Mouse (Mus musculus): ENCODE data around the gene Nrp1. TPM values are rescaled to one million over a fixed set of nuclear protein-coding genes. Genes with fewer than 3 reads are reported as not detected.

Nrp1 gene
- total RNA-seq, 4 experiments from 2014 or later = 24.9 to 28.0 (median 26.4) TPM

DNA sequence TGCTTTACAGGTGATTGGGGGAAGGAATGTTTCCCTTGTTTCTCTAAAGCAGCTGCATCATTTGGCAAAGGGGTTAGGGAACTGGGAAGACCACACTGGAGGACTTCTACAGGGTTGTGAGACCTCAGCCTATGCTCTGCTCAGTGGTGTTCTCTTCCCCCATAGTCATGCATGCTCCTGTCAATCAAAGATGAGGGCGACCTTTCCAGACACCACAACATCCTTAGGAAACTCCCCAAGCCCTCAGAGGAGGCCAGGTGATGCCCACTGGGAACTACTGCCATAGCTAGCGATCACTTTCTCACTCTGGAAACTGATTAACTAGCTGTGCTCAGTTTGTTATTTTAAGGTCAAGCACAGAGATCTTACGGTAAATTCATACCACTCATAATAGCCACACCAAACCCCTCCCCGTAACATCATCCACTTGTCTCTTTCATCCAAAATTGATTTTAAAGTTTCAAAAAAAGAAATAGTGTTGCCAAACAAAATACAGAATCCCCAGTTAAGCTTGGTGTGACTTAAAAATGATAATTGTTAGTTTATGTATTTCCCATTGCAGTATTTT, 105.7 kb downstream of the Nrp1 start:
- DNase-seq (ENCODE audit: low spot score in 2 of 2) = no peak

DNA sequence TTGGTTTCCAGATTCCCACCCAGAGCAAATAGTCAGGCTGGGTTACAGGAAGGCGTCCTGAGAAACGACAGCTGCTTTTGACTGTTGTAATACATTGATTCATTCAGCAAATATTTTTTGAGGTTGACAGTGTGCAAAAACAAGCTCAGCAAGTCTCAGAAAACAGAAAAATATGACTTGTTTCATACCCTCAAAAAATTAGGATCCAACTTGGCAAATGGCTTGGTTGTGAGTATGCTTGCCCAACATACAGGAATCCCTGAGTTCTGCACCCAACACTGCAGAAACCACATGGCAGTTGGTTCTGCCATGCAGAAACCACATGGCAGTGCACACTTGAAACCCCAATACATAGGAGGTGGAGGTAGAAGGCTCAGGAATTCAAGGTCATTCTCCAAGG, 107.1 kb downstream of the Nrp1 start:
- no peak for DNase-seq (ENCODE audit: low spot score in 2 of 2)

DNA sequence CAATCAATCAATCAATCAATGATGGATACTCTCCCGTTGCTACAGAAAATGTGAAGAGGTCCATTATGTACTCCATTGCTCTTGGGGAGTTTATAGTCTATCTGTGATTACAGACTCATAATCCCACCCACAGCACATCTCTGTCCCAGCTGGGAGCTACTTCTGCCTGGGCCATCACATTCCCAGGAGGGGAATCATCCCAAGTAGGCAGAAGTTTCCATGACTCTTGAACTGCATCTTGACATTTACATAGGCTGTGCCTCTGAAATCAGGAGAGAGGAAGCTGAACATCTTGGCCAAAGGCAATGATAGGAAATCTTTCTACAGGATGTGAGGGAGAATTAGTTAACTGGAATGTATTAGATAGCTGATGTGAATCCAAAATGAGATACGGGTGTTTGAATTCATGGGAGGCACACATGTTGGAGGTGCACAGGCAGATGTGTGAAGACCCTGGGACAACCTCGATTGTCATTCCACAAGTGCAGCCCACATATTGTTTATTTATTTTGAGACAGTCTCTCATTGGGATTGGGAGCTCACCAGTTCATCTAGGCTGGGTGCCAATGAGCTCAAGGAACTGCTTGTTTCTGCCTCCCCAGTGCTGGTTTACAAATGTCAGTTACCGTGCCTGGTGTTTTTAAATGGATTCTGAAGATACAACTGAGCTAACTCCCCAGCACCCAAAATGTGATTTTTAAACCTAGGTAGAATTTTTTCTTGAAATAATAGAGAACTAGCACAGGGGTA, 108.5 kb downstream of the Nrp1 start:
- no peak for DNase-seq (ENCODE audit: low spot score in 2 of 2)

DNA sequence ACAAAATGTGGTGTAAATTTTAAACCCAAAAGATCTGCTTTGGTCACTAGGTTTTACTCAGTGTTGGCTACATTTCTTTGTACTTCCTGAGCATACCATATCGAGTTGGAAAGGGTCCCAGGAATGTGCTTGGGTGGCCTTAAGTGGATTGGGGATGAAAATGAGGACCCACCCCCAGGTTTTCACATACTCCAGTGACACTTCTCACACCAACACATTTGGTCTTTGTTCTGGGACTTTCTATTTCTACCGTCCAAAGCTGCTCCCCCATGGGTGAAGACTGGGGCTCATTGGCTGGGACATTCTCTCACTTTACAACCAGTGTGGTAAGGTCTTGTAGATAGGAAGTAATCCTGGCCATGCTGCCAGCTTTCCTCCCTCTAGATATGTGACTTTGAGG, 111.7 kb downstream of the Nrp1 start:
- DNase-seq (ENCODE audit: low spot score in 2 of 2) = no peak

DNA sequence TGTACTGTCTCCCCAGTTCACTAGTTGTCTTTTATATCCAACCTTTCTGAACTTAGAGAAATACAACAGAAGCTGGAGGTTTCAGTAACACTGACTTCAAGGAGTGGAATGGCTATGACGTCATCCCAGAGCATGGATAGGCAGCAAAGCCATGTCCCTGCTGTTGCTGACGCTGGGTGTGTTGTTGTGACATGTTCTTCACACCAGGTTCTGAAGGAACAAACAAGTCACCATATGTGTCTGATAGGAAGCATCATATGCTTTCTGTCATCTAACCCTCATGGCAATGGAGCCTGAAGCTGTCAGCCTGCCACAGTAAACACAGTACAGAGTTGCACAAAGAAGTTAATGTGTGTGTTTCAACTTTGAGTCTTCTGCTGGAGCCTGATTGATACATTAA, 112.8 kb downstream of the Nrp1 start:
- no peak for DNase-seq (ENCODE audit: low spot score in 2 of 2)

DNA sequence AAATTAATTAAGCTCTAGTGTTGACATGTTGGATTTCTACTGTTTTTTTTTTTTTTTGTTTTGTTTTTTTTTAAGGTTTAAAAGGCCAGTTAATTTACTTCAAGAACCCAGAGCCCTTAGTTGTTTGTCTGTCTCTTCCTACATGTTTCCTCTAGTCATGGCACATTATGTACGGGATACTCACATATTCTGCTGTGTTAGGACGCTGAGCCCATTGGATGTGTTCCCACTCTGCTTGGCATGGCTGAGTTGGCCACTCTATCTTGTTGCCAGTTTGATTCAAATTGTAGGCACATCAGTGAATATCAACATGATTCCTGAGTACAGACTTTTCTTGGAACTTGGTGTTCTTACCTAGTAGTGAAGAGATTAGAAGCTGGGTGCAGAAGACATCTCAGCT, 114.5 kb downstream of the Nrp1 start:
- no peak for DNase-seq (ENCODE audit: low spot score in 2 of 2)

DNA sequence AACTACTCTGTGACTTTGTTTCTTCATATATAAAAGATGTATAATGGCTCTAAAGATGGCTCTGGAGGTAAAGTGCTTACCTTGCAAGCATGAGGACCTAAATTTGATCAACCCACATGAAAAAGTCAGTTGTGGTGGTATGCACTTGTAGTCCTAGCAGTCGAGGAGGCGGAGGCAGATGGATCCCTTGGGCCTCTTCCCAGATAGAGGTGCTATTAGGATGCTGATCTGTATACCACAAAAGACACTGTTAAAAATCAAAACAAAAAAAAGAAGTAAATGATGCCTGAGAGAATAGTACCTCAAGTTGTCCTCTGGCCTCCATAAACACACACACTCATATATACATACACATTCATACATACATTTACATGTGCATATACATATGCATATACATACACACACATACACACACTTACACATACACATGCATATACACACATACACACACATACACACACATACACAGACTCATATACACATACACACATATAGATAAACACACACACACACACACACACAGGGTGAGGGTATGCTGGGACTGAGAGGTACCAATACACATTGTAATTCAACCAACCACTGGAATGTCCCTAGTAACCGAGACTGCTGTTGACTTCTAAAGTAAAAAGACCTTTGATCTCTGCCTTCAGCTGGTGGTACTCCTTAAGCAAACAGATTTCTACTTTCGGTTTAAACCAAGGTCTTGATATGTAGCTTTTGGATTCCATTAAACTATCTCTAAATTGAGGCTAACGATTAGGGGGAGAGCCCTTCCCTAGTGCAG, 115.2 kb downstream of the Nrp1 start:
- no peak for DNase-seq (ENCODE audit: low spot score in 2 of 2)

DNA sequence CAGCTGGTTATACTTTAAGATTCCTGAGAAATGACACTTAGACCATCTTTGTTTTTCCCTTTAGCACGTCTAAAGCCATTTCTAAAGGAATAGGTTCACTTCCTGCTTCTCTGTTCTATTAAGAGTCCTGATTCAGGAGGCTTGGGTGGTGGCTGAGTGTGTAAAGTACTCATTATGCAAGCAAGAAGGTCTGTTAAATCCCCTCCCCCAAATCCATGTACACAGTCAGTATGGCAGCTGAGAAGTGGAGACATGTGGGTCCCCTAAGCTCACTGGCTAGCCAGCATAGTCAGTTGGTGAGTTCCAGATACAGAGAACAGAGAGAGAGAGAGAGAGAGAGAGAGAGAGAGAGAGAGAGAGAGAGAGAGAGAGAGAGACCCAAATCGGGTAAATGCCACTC, 116.2 kb downstream of the Nrp1 start:
- no peak for DNase-seq (ENCODE audit: low spot score in 2 of 2)

DNA sequence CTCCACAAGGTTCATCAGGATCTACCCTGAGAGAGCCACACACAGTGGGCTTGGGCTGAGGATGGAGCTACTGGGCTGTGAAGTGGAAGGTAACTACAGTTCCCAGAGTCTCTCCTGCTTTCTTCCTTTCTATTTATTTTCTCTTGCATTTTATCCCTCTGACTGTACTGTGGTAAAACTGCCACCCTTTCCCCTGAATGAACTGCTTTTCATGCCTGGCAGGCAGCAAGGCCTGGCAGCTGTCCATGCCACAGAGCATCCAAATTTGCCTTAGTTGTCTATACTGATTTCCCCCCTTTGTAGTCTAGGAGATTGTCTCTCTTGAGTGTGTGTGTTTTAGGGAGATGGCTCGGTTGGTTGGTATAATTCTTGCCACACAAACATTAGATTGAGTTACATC, 117.8 kb downstream of the Nrp1 start:
- DNase-seq (ENCODE audit: low spot score in 2 of 2) = no peak

DNA sequence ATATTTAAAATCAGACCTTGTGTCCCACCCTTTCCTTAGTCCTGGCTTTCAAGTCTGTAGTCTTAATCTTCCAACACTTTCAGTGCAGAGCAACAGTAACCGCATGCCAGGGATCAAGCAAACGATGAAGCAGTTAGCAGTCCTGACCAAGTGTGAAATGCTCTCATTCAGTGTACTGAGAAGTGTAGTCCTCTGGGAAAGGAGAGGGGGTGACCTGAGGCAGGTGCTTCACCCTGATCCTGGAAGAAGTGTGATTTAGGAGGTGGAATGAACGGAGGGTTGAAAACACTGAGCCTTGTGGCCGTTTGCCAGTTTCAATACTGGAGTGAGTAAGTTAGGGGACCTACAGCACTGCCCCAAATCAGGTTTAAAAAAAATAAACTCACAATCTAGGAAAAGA, 119.6 kb downstream of the Nrp1 start:
- DNase-seq (ENCODE audit: low spot score in 2 of 2) = no peak

DNA sequence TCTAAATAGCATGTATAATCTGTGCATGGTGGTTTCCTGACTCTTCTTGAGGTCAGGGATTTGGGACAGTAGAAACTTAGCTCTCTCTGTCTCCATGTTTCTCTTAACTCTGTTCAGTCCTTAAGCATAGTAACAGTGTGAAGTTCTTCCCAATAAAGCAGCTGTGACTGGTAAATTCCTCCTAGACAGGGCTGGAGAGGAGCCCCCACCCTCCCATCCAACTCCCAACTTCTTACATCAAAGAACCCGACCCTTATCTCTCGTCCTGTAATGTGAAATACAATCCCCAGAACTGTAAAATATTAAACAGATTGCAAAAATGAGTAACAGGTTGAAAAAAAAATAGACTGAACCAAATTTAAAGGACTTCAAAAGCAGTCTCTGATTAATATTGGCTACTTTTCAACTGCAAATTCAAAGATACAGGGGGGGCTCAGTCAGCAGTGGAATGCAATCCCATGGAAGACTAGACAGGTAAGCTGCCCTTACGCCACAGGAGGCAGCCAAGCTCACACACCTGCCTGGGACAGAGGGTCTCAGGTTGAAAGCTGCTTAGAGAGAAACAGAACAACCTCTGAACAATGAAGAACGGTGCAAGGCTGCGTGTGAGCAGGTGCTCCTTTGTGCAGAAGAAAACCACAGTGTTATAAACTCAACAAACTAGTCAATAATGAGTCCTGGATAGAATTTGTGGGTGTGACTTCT, 121.1 kb downstream of the Nrp1 start:
- DNase-seq (ENCODE audit: low spot score in 2 of 2) = no peak

DNA sequence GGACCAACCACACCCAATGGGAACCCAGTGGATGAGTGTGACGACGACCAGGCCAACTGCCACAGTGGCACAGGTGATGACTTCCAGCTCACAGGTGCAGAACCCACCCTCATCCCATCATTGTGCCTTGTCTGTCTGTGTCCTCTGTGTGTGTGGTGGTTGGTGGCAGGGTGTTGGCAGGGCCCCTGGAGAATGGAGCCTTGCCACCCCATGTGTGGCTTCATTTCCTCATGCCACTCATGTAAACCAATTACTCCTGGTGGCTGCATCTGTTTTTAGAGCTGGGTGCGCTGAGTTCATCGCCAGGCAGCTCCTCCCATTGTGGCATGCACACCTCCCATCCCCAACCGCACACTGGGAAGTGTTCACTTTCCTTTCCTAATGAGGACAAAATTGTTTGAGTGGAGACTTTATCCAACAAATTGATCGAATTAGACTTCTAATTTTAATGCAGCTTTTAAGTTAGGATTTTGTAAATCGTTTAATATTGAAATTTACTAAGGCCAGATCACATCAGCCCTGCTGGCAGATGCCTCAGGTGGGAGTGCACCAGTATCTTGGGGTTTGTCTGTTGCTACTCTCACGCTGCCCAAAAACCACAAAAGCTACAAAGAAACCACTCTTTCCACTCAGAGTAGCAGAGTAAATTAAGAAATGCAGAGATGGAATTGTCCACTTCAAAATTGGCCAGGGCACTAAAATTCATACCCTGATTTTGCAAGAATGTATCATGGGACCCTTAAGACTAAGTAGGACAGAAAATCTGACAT, 122.7 kb downstream of the Nrp1 start:
- no peak for DNase-seq (ENCODE audit: low spot score in 2 of 2)

DNA sequence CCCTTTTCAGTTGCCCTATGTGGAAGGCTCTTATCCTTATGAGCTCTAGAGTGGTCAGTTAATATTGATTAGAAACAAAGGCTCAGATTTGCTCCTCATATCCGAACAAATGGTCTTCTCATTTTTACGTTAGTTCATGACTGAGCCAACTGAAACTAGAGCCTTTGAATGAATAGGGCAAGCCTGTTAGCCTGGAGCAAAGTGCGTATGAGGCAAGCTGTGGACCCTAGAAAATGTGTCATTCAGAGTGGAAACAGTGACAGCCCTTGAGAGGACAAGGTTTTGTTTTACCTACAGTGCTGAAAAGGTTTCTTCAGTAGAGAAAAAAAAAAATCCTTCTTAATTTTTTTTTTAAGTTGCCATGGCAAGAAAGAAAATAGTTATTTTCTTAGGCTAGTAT, 124.9 kb downstream of the Nrp1 start:
- DNase-seq (ENCODE audit: low spot score in 2 of 2) = no peak

DNA sequence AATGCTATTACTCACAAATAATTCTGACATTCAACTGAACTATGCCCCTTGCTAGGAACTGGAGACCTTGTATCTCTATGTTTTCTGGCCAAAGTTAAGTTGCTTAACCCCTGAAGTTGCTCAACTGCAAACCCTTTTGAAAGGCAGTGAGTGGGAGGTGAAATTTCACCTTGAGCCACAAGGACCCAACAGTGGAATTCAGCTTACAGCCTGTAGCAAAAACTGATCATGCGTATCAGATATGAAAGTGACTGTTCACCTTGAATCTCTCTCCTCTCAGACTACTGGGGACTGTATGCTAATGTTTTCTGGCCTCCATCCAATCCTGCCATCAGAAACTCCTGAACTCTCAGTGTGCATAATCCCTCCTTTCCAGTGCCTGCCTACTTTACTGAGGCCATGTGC, 126.3 kb downstream of the Nrp1 start:
- no peak for DNase-seq (ENCODE audit: low spot score in 2 of 2)

DNA sequence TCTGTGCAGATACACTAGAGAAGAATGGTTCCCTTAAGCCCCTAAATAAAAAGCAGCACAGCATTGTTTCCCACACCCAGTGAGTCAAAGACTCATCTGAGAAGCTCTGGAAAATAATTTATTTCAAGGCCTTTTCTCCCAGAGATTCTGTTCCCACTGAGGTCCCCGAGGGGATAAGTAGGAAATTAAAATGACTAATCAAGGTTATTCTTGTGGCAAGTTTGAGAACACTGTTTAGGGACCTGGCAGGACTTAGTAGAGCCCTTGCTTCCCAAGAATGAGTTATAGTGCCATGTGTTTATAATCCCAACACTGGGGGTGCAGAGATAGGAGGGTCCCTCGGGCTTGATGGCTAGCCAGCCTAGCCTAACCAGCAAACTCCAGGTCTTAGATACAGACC, 127.6 kb downstream of the Nrp1 start:
- DNase-seq (ENCODE audit: low spot score in 2 of 2) = no peak

DNA sequence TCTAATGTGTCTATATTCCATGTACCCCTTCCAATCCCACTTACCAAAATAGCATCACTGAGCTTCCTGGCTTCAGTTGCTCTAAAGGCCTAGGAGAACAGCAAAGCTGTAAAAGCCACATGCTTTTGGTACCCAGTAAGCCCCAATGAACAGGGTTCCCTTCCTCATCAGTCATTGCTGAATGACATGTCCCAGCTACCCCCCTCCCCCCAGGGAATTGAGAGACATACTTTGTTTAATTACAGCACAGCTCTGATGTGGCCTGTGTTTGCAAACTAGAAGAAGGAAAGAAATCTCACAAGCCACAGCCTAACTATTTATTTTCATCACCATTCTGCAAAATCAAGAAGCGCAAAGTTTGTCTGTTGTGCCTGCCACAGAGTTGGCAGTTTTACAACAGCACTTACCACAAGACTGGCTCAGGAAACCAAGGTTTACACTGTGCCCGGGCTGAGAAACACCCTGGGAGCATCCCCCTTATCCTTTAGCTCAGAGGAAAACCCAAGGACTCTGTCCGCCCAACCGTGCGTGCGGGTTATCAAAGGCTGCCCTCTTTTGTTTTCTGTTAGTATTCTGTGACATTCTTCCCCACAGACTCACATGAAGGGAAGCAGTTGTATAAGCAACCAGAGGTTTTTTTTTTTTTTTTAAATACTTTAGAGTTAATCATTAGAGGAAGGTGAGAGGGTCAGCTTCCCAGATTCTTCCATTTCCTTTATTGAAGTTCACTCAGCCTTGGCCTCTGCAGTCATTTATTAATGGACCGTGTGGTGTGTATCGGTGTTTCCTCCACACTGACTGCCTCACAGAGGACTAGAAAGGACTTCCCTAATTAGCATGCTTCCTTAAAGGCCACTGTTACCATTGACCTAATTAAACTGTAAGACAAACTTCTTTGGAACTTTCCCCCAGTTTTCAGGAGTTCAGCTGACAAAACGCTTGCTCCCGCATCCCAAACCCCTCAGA, 129.8 kb downstream of the Nrp1 start:
- DNase-seq (ENCODE audit: low spot score in 2 of 2) = no peak

DNA sequence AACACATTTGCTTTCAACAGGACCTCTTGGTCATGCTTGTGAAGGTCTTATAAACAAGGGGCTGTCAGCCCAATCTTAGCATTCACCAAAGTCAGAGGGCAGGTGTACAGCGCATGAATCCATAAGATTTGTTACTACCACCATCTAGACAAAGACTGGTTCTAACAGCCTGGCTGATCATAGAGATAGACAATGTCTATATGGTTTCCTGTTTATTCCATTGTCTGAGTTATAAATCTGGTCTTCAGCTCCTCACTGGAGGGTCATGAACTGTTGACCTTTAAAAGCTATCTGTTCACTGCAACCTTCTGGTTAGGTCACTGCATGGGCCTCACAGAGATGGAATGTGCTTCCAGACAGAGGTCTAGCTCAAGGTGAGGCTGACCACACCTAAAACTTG, 130.9 kb downstream of the Nrp1 start:
- DNase-seq (ENCODE audit: low spot score in 2 of 2) = no peak

DNA sequence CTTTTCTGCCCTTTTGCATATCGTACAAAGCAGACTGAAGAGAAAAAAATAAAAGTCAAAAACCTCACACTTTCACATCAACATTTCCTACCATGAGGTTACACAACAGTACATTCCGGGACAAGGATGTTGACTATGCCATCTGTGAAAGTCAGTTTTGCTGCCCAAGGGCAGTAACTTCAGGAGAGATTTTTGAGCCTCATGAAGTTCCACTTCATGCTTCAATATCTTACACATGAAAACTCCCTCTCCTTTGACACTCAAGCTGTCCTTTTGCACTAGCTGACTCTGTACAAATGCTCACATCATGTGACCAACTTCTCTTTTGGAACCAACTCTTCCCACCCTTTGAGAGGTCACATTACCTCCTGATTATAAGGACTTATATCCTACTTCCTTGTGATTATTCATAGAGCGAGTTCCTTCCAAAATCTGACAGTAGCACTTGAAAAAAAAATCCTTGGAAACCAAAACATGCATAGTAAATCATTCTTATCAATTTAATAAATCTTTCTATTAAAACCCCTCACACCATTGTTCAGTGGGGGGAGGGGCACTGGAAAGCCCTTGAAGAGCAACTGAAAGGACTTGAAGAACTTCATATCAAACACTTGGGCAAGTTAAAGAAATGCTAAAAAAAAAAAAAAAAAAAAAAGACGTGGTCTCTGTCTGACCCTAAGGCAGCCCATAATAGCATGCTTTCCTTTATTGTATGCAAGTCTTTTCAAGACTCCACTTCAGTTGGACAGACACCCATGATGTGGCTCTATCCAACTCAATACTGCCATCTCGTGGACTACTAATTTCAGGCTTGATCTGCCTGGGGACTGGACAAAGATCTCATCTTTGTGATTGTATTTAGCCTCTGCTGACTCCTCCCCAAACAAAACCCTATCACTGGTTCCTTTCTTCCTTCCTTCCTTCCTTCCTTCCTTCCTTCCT, 133.0 kb downstream of the Nrp1 start:
- no peak for DNase-seq (ENCODE audit: low spot score in 2 of 2)

DNA sequence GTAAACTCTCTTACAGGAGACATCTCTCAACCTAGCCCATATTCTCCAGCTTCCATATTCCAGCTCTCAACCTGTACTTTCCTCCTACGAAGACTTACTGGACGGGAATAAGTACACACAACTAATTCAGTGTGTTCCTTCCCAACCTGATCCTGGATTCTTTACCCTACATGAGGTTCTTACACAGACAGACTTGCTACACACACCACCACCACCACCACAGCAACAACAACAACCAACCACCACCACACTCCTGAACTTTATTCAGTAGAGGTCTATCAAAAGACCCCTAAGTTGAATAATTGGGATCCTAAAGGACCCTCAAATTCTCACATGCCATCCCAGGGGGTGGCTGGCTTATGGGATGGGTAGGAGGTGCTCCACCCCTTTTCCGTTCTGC, 135.4 kb downstream of the Nrp1 start:
- DNase-seq (ENCODE audit: low spot score in 2 of 2) = no peak

All from left cerebral cortex, adult 8-10 months (tissue).